Mouse (Mus musculus): Measurements from ENCODE around the gene Gm7358. TPM values are rescaled to one million over a fixed set of nuclear protein-coding genes. Genes with fewer than 3 reads are reported as not detected.
"Not testable (repeated sequence)": the region's sequence is repeated elsewhere in the genome, so short reads cannot be mapped to it uniquely, and the experiment has no call there.

Gene Gm7358
- not detected for total RNA-seq (2021)
- long read RNA-seq = 0 reads

GRCm38 (mm10) chr17:14059431-14059830 lies at the start of gene Gm7358:
TSS of gene Gm7358 (minus strand) at chr17:14059531.
- DNase-seq (ENCODE audit: low spot score in 2 of 2) = not testable (repeated sequence)

- DNase-seq (ENCODE audit: low spot score in 2 of 2) = not testable (repeated sequence)
Measured at GRCm38 (mm10) chr17:14103018-14103417, 43.7 kb upstream of the Gm7358 start.

- DNase-seq (ENCODE audit: low spot score in 2 of 2) = peak; percentile 10 to 61
Measured at GRCm38 (mm10) chr17:14101446-14101980, 42.2 kb upstream of the Gm7358 start.

GRCm38 (mm10) chr17:14099886-14100285 lies 40.6 kb upstream of the Gm7358 start:
- not testable (repeated sequence) for DNase-seq (ENCODE audit: low spot score in 2 of 2)

GRCm38 (mm10) chr17:14094165-14094564 lies 34.8 kb upstream of the Gm7358 start:
- DNase-seq (ENCODE audit: low spot score in 2 of 2) = not testable (repeated sequence)

- DNase-seq (ENCODE audit: low spot score in 2 of 2) = not testable (repeated sequence)
Measured at GRCm38 (mm10) chr17:14086629-14087028, 27.3 kb upstream of the Gm7358 start.

- DNase-seq (ENCODE audit: low spot score in 2 of 2) = not testable (repeated sequence)
Measured at GRCm38 (mm10) chr17:14041880-14042279, 17.5 kb downstream of the Gm7358 start.

- not testable (repeated sequence) for DNase-seq (ENCODE audit: low spot score in 2 of 2)
Measured at GRCm38 (mm10) chr17:14037012-14037411, 22.3 kb downstream of the Gm7358 start.

GRCm38 (mm10) chr17:14036113-14036512 lies 23.2 kb downstream of the Gm7358 start:
- DNase-seq (ENCODE audit: low spot score in 2 of 2) = not testable (repeated sequence)

Other genes with a start within 250 kb of the Gm7358 start
- gene Gm7168, start 111.2 kb downstream of the Gm7358 start, total RNA-seq (2021) = not detected
- gene Gm7356, start 55.8 kb downstream of the Gm7358 start, total RNA-seq (2021) = not detected
- gene Dact2, start 144.8 kb upstream of the Gm7358 start, total RNA-seq (2021) = 10 to 100 TPM; 23.5 to 25.1 TPM
- 10 to 100 TPM; 30.2 to 31.2 TPM for gene Smoc2, start 220.0 kb upstream of the Gm7358 start, total RNA-seq (2021)